Mouse (Mus musculus): Measurements from ENCODE around the gene 1700042G07Rik.

GRCm38 (mm10) chr4:116217046-116217445, 43.9 kb downstream of the 1700042G07Rik start:
- no peak for TF ChIP-seq CTCF (IDR thresholded peaks at IDR 0.05; ENCODE audit: borderline replicate concordance, control insufficient read depth, extremely low read depth, insufficient read depth, low read length, poor library complexity)
- no peak for TF ChIP-seq POLR2A (IDR thresholded peaks at IDR 0.05; ENCODE audit: control insufficient read depth, extremely low read depth, insufficient read depth, low read length, poor library complexity)

Data from thymus, adult 2 months (tissue).